Mouse (Mus musculus) heart, postnatal 0 days (tissue): ENCODE measurements around the gene Snai1. TPM values are rescaled to one million over a fixed set of nuclear protein-coding genes. Genes with fewer than 3 reads are reported as not detected.

ENCODE experiments used
- ATAC-seq: fragments of 200-750 bp; cut with Nextera tagmentation; 2 replicates; pipeline ENCODE4 v1.8.0; 2017; ENCODE audit warnings: low read depth, moderate number of reproducible peaks, moderate library complexity; ENCODE audit not compliant: insufficient read depth
- DNase-seq: peaks from one replicate; pipeline ENCODE4 v3.0.0-alpha.2; 2016; ENCODE audit warnings: low spot score
- H3K27ac ChIP-seq: fragments of 300-500 bp; sonication (generic); 2 replicates; pipeline ENCODE4 v1.5.1; 2014; ENCODE audit warnings: low read depth, mild to moderate bottlenecking
- H3K27me3 ChIP-seq: fragments of 300-500 bp; sonication (generic); 2 replicates; pipeline ENCODE4 v1.6.1; 2014; ENCODE audit warnings: low read length, mixed read lengths; ENCODE audit not compliant: control insufficient read depth, insufficient read depth
- H3K36me3 ChIP-seq: fragments of 300-500 bp; sonication (generic); replicated peaks from 2 replicates; pipeline ENCODE4 v1.6.1; 2014; ENCODE audit warnings: low read length, mixed read lengths; ENCODE audit not compliant: control insufficient read depth, insufficient read depth
- H3K4me1 ChIP-seq: fragments of 300-500 bp; sonication (generic); 2 replicates; pipeline ENCODE4 v1.6.1; 2014; ENCODE audit warnings: antibody characterized with exemption; ENCODE audit not compliant: control insufficient read depth, insufficient read depth
- H3K4me2 ChIP-seq: fragments of 300-500 bp; sonication (generic); 2 replicates; pipeline ENCODE4 v1.6.1; 2014; ENCODE audit warnings: low read depth, mild to moderate bottlenecking, low read length, moderate library complexity
- H3K4me3 ChIP-seq: fragments of 300-500 bp; sonication (generic); 2 replicates; pipeline ENCODE4 v1.5.1; 2014; ENCODE audit warnings: low read depth, low read length
- H3K9ac ChIP-seq: fragments of 300-500 bp; sonication (generic); replicated peaks from 2 replicates; pipeline ENCODE4 v1.6.1; 2014; ENCODE audit warnings: low read depth, low read length, mixed read lengths
- H3K9me3 ChIP-seq: fragments of 300-500 bp; sonication (generic); replicated peaks from 2 replicates; pipeline ENCODE4 v1.6.1; 2016; ENCODE audit warnings: low read length; ENCODE audit not compliant: control insufficient read depth
- CTCF ChIP-seq: IDR thresholded peaks from 2 replicates; pipeline ENCODE4 v1.5.1; 2016; ENCODE audit warnings: antibody characterized with exemption, control low read depth, low read depth
- EP300 ChIP-seq: IDR thresholded peaks from 2 replicates; pipeline ENCODE4 v1.6.1; 2016; ENCODE audit warnings: antibody characterized with exemption, low read depth
- WGBS: fragments of 180-500 bp; shearing (Covaris S2); extraction: QIAGEN DNeasy Blood & Tissue Kit; methylation state at CpG from one replicate; pipeline ENCODE4 v1.1.7; 2014; 5-methylcytosine and 5-hydroxymethylcytosine counted together
- polyA plus RNA-seq: library from polyadenylated mRNA; unstranded; fragments of >200 nt; fragmentation: Nextera tagmentation; extraction: Ambion mirVana; gene quantifications from 2 replicates; pipeline ENCODE4 v1.2.1, GENCODE M21; 2015
- total RNA-seq: library from RNA; depleted of rRNA; stranded (reverse); fragments of >200 nt; gene quantifications from 2 replicates; pipeline ENCODE4 v1.2.3, GENCODE M21; 2014; ENCODE audit warnings: low replicate concordance

Snai1 gene
- total and polyA plus RNA-seq, 2 experiments from 2014 or later, result 6.0 TPM; not detected in 1

DNA sequence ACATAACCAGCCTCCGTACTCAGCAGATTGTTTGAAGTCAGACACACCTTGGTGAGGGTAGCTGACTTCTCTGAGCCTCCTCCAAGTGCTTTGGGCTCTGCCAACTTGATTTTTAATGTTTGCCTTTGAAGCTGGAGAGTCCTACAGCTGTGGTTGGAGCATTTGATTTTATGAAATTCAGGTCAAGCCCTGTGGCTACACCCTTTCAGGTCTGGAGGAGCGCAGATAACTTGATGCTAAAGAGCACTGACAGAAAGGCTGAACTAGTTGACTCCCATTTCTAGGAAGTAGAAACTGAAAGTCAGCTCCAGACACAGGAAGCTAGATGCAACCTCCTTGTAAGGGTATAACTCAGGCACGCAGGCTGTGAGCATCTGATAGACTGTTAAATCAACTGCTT, 32.9 kb upstream of the Snai1 start:
- peak overlapping the region; percentile 86 for H3K27ac ChIP-seq
- TF ChIP-seq CTCF (no peak), EP300 (no peak)
- 72% methylated on average over 3 of the region's 3 CpGs for WGBS
- no peak for ATAC-seq
- peaks cover 27% of the 10 kb centered on the region for H3K4me1 ChIP-seq
- no peaks in the 10 kb centered on the region for H3K27me3 ChIP-seq
- H3K4me3 ChIP-seq, result peak overlapping the region; percentile 93
- DNase-seq, result no peak
- peaks cover 24% of the 10 kb centered on the region for H3K36me3 ChIP-seq
- no peaks in the 10 kb centered on the region for H3K9me3 ChIP-seq
- H3K9ac ChIP-seq, result no peak overlapping the region
- H3K4me2 ChIP-seq, result peak overlapping the region; percentile 92; the same call in 1 of the 2 replicates

DNA sequence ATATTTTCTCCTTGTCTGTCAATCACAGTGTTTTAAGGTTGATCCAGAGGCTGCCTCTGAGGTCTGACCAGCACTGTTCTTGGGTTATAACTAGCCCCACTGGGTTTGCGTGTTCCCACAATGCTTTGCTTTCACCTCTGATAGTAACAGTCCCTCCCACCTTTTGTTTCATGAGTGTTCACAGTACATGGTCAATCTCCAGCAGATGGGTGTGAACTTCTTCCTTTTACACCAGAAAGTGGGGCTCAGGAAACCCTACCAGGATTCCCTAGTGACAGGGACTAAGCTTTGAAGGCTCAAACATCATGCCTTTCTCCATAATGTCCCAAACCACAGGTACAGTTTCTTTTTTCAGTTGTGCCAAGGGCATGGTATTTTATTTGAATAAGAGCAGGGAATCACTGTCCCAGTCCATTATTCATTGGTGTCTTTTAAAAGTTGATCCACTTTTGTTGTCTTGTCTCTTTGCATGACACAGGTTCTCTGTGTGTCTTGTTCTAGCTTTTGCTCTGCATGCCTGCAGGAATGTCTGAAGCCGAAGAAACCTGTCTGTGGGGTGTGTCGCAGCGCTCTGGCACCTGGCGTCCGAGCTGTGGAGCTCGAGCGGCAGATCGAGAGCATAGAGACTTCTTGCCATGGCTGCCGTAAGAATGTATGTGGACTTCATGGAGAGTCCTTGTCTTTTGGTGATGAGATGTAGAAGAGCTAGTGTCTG, 31.3 kb upstream of the Snai1 start:
- H3K27ac ChIP-seq, result no peak overlapping the region
- H3K27me3 ChIP-seq, result no peaks in the 10 kb centered on the region
- DNase-seq (no peak), ATAC-seq (no peak)
- H3K9ac ChIP-seq, result no peak overlapping the region
- H3K4me1 ChIP-seq, result peaks cover 36% of the 10 kb centered on the region
- H3K4me3 ChIP-seq, result no peak overlapping the region
- peaks cover 38% of the 10 kb centered on the region for H3K36me3 ChIP-seq
- TF ChIP-seq CTCF, result no peak
- 90% methylated on average over 10 of the region's 10 CpGs for WGBS
- H3K4me2 ChIP-seq, result no peak overlapping the region
- no peaks in the 10 kb centered on the region for H3K9me3 ChIP-seq

DNA sequence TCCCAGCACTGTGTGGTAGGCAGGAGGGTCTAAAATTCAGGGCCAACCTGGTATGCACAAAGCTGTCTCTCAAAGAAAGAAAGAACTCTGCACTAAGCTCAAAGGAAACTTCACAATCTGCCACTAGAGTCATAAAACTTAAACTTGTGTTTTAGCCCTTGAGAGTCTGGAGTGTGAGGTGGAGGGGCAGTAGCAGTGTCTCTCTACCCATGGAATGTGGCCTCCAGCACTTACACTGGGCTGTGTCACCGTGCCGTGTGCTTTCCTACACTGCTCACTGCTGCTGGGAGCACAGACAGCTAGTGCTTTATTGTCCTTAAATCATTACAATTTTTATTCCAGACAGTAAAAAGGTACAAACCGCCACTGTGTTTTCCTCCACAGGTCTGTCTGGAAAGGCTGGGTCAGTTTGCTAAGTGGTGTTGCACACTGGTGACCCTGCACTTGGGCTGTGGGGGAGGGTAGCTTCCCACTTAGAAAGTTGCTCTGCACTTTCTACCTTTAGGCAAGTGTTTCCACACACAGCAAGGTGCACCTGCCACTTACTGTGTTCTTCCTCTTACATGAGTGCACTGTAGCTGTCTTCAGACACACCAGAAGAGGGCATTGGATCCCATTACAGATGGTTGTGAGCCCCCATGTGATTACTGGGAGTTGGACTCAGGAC, 30.1 kb upstream of the Snai1 start:
- Histone ChIP-seq H3K4me3 (no peak overlapping the region), H3K27ac (peak overlapping the region; percentile 21; the same call in 1 of the 2 replicates), H3K9ac (no peak overlapping the region), H3K4me1 (peaks cover 36% of the 10 kb centered on the region), H3K27me3 (no peaks in the 10 kb centered on the region), H3K36me3 (peaks cover 50% of the 10 kb centered on the region), H3K9me3 (no peaks in the 10 kb centered on the region), H3K4me2 (no peak overlapping the region)
- ATAC-seq (no peak), DNase-seq (no peak)
- TF ChIP-seq EP300, result no peak
- no peak for TF ChIP-seq CTCF
- WGBS, result 58% methylated on average over 3 of the region's 3 CpGs

DNA sequence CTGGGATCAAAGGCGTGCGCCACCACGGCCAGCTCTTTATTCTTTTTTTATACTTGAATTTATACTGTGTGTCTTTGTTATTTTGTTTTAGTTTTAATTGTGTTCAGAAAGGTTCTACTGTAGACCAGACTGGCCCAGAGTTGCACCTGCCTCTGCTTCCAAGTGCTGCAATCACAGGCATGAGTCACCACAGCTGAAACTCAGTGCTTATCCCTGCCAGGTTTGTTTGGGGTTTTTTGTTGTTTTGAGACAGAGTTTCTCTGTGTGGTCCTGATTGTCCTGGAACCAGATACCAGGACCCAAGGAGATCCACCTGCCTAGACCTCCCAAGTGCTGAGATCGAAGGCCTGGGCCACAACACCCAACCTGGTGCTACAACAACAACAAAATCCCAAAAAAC, 29.4 kb upstream of the Snai1 start:
- no peak for TF ChIP-seq CTCF
- no peak for TF ChIP-seq EP300
- ATAC-seq, result no peak
- 90% methylated on average over 4 of the region's 4 CpGs for WGBS
- H3K9ac ChIP-seq, result no peak overlapping the region
- H3K9me3 ChIP-seq, result no peaks in the 10 kb centered on the region
- no peak overlapping the region for H3K4me2 ChIP-seq
- peaks cover 36% of the 10 kb centered on the region for H3K4me1 ChIP-seq
- H3K27ac ChIP-seq, result no peak overlapping the region
- H3K36me3 ChIP-seq, result peaks cover 57% of the 10 kb centered on the region
- DNase-seq, result no peak
- H3K4me3 ChIP-seq, result no peak overlapping the region
- H3K27me3 ChIP-seq, result no peaks in the 10 kb centered on the region

DNA sequence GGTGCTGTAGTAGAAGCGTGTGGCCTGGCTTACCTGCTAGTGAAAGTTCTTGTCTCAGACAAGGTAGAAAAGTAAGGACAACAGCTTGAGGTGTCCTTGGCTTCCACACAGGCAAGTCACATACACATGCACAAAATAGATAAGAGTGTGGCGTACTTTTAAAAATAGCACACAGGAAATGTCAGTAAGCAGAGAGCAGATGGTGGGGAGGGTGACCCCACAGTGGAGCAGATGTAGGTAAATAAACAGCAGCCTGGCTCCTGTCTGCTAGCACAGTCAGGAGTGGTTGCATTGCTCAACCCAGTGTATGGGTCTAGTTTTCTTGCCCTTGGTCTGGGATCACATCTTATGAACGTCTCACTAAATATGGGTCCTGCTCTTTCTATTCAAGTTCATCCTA, 27.5 kb upstream of the Snai1 start:
- Histone ChIP-seq H3K4me3 (no peak overlapping the region), H3K9me3 (no peaks in the 10 kb centered on the region), H3K27me3 (no peaks in the 10 kb centered on the region), H3K36me3 (peaks cover 76% of the 10 kb centered on the region), H3K27ac (peak overlapping the region; percentile 90), H3K4me2 (peak overlapping the region; percentile 24; the same call in 1 of the 2 replicates), H3K4me1 (peaks cover 21% of the 10 kb centered on the region), H3K9ac (peak overlapping the region; percentile 37; the same call in 1 of the 2 replicates)
- TF ChIP-seq CTCF (no peak), EP300 (no peak)
- DNase-seq, result peak; percentile 47
- ATAC-seq, result peak; percentile 79
- 23% methylated on average over 3 of the region's 3 CpGs for WGBS
